Mouse (Mus musculus): ENCODE results near the gene Dhx30.

GRCm38 (mm10) chr9:110148598-110148997 lies 31.0 kb upstream of the Dhx30 start:
- TF ChIP-seq CTCF (IDR thresholded peaks at IDR 0.05; ENCODE audit: borderline replicate concordance, control insufficient read depth, extremely low read depth, insufficient read depth, low read length, poor library complexity) (no peak), POLR2A (IDR thresholded peaks at IDR 0.05; ENCODE audit: control insufficient read depth, extremely low read depth, insufficient read depth, low read length, poor library complexity) (no peak)

Measured in thymus, adult 2 months (tissue).